Mouse (Mus musculus) skeletal muscle tissue, adult 2 months (tissue): ENCODE measurements around the gene Pou4f1.
"Not testable (repeated sequence)": the region's sequence is repeated elsewhere in the genome, so short reads cannot be mapped to it uniquely, and the experiment has no call there.

Source experiments
- DNase-seq: peaks from one replicate; pipeline ENCODE4 v3.0.0-alpha.2; 2012; ENCODE audit warnings: low read depth, low spot score

Gene Pou4f1

GRCm38 (mm10) chr14:104467966-104468622 lies at the start of gene Pou4f1:
Pou4f1 (minus strand) TSS chr14:104467999.
- peak; percentile 81 for DNase-seq

GRCm38 (mm10) chr14:104511664-104512063 lies 43.9 kb upstream of the Pou4f1 start:
- DNase-seq = no peak

DNA sequence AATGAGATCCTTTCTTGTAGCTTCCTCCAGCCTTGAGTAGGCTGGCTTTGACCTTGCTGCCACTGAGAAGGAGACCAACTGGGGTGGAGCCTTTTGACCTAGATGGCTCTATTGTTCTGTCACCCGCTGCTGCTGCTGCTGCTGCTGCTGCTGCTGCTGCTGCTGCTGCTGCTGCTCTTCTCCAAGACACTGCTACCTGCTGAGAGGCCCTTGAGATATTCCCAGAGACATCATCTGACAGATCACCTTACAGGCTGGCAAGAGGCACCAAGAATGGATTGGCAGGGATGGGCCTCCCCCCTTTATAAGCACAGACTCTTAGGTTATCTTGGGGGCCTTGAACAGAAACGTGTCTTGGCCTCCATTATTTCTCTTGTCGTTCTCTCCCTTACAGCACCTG lies 35.0 kb upstream of the Pou4f1 start:
- not testable (repeated sequence) for DNase-seq

GRCm38 (mm10) chr14:104479751-104480150 lies 12.0 kb upstream of the Pou4f1 start:
- no peak for DNase-seq

GRCm38 (mm10) chr14:104478593-104478992 lies 10.8 kb upstream of the Pou4f1 start:
- no peak for DNase-seq

DNA sequence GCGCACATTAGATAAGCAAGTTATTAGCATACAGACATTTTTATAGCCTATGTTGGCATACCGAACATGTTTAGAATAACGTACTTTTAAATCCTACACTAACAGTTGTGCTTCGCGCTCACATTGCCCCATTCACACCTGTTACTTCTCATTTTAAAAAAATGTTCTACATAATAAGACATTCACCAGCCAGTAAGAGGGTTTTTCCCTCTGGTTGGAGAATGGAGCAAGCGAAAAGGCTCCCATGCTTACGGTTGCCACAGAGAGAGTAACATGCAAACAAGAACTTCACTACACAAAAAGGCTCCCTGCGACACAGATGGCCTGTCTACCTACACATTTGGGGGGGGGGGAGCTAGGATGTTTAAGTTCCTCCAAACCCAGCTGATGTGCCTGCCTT lies 9.8 kb upstream of the Pou4f1 start:
- DNase-seq = no peak

DNA sequence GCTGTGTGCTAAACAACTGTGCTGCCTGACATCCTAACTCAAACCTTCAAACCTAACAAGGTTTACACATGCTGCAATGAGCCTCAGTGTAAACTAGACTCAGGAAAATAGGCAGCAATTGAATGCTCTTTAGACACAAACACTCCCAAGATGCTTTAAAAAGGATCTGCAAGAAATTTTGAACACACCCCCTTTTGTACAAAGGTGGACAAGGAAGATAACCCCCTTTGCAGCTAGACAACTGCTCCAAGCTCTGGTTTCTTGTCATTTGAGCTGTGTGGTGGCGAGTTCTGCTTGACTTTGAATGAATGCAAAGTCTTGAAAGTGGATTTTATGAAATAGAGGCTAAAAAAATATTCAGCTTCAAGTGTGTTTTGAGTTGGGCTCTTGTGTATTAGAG lies 7.6 kb upstream of the Pou4f1 start:
- no peak for DNase-seq

- DNase-seq = no peak
These were observed 798 bp upstream of the Pou4f1 start for GRCm38 (mm10) chr14:104468623-104468970.

DNA sequence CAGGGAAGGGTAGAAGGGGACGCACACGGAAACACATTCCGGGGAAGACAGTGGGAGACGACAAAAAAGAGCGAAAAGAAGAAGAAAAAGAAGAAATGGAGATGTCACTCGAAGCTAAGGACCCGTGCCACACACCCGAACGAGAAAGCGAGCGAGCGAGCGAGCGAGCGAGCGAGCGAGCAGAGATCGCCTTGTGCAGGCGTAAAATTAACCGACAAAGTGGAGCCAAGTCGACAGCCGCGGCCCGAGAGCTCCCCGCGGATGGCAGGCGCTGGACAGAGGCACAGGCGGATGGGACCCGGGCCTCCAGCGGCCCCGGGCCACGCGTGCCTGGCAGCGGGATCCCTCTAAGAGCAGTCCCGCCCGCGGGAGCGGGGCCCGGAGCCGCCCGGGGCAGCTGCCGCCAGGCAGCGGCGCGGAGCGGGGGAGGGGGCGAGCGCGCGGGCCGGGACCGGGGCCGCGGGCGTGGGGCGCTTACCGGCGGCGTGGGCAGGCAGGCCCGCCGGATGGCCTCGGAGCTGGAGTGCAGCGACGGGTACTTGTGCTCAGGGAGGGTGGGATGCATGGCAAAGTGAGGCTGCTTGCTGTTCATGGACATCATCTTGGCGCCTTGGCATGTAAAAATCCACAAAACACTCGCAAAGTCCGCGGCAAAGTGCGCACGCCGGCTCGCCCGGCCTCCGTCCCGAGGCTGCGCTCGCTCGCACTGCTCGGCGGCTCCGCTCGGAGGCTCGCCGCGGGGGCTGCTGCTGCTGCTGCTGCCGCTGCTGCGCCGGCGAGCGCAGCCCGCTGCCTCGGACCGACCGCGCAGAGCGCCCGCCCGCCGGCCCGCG lies 450 bp downstream of the Pou4f1 start:
- DNase-seq = no peak

DNA sequence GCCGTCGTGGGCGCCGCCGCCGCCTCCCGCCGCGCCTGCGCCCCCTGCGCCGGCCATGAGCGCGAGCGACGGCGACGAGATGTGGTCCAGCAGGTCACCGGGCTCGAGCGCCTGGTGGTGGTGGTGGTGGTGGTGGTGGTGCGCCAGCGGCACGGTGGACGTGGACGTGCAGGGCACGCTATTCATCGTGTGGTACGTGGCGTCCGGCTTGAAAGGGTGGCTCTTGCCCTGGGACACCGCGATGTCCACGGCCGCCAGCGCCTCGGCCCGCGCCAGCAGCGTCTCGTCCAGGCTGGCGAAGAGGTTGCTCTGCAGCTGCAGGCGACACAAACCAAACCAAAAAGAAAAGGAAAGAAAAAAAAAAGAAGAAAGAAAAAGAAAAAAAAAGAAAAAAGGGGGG lies 1.2 kb downstream of the Pou4f1 start:
- DNase-seq = no peak

DNA sequence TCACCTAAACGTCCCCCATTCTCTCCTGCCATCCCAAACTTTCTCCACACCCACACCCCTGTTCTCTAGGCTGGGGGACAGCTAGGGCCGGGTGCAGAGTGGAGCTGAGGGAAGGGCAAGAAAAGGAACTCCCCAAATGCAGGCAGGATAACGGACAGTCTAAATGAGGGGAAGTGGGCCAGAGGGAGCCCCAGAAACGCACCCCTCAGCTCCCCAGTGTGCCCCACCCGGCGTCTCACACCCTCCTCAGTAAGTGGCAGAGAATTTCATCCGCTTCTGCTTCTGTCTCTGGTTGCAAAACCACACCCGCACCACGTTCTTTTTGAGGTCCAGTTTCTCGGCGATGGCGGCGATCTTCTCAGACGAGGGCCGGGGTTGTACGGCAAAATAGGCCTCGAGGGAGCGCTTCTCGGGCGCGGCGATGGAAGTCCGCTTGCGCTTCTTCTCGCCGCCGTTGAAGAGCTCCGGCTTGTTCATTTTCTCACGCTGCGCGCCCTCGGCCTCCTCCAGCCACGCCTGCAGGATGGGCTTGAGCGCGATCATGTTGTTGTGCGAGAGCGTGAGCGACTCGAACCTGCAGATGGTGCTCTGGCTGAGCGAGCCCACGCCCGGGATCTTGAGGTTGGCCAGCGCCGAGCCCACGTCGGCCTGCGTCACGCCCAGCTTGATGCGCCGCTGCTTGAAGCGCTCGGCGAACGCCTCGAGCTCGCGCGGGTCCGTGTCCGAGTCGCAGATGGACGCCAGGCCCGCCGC lies 2.1 kb downstream of the Pou4f1 start:
- no peak for DNase-seq

GRCm38 (mm10) chr14:104464841-104465240 lies 3.0 kb downstream of the Pou4f1 start:
- no peak for DNase-seq

- no peak for DNase-seq
These were observed 4.1 kb downstream of the Pou4f1 start for GRCm38 (mm10) chr14:104463631-104464250.

DNA sequence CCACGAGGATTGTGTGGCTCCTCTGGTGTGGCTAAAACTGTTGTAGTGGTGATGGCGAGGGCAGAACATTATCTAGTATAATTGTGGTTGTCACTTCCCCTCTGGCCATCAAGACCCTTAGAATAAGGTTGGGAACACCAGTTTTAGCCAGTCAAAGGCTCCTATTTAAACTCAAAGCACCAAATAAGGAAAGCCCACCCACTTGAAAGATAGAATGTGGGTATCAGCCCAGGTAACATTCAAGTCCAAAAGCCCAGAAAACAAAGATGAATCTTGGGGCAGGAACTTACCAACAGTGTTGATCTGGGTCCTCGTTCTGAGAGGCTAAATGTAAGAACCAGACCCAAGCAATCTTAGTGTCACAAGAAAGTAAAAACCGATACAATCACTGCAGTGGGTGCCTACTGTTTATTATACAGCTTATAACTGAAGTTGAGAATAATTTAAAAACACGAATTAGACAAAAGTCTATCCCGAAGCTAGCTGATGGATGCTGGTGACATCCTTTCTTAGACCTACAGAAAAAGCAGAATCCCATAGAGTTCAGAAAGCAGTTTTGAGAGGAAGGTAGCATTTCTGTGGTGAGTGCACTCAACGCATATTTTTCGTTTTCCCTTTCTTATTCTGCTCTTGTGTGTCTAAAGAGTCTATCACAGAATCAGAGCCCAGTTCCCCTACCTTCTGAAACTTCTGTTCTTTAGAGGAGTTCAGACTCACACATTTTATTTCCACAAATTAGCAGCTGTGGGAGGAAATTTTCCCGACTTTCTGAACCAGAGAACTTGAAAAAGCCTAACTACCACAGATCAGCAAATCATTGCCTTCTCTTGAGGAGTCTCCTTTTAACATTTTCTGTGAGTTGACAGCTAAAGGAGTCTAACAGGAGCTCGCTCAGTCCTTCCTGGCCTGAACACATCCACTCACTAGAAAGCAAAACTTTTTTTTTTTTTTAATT lies 6.2 kb downstream of the Pou4f1 start:
- no peak for DNase-seq

- DNase-seq = no peak
These were observed 7.2 kb downstream of the Pou4f1 start for GRCm38 (mm10) chr14:104460325-104461285.

DNA sequence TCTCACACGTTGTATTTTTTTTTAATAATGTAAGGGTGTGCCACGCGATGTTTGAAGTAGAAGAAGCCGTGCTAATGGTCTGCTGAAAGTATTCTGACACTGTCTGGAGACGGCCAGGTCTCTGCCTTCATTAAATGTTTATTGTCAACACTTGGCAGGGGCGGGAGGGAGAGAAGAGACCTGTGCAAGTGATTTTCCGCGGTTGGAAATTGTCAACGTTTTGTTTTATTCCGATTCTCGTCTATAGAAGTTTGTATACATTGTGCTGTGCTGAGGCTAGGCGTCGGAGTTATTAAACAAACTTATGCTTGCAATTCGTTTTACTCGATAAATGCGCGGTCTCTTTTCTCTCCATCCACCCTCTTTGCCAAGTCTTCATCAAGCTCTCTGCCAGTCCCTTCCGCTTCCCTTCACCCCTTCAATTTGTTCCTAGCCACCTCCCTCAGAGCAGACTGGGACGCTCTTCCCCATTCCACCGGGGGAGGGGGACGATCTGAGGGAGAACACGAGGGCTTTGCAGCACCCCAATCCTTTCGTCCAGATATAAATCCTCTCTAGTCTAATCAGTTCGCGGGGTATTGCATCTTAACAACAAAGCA lies 8.2 kb downstream of the Pou4f1 start:
- no peak for DNase-seq

DNA sequence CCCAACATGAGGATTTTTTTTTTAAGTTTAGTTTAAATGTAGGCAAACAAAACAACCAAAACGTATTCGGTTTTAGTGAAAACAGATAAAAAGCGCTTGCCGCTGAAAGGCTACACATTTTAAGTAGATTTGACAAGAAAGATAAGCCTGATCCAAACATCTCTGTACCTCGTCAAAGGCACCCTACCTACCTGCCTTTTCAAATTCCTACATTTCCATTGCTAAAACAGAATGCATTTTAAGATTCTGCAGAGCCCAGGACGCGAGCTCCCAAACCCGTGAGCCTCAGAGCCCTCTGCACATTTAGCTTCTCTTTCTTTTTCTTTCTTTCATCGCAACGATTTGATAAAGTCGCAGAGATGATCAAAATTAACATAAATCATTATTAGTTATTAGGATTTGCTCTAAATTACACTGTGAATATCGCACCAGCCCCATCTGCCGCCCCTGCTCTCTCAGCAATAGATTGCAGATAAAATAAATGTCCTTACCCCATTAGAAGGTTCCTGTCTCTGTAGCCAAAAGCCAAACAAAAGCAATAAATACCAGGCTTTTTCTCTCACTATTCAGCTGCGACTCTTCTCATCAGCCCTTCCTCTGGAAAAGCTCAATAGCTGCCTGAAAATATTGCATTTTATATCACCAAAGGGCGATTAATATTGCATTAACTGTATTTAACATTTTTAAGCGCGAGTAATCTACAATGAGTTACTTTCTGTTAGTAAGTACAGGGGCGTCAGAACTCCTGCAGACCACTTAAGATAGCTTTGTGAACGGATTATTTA lies 8.9 kb downstream of the Pou4f1 start:
- DNase-seq = no peak

- DNase-seq = no peak
These were observed 9.7 kb downstream of the Pou4f1 start for GRCm38 (mm10) chr14:104457966-104458710.
